19 mouse cellular contexts compared by ENCODE assay signal in genomic region chr16:52429661-52430060, GRCm38 (mm10).
"Had no signal": no experiment of that assay in that cellular context is flagged by ENCODE, and none has a peak within 500 bp of the region (broad histone marks: within the 10 kb centered on the region; RNA-seq: fewer than 3 reads in every experiment).

No protein-coding gene starts in this region.

- H3K9me3 ChIP-seq: kidney, embryonic 15.5 days; limb, embryonic 12.5 days; limb, embryonic 15.5 days; liver, embryonic 15.5 days; lung, embryonic 15.5 days; megakaryocyte, embryonic 14.5 days; midbrain, embryonic 10.5 days; neural tube, embryonic 13.5 days had no signal

- H3K4me1 ChIP-seq: limb, embryonic 15.5 days; liver, embryonic 15.5 days; megakaryocyte, embryonic 14.5 days; midbrain, embryonic 10.5 days; neural tube, embryonic 13.5 days had no signal

- DNase-seq: kidney, adult 11 months; kidney, adult 8-10 months; kidney, postnatal 10 days; kidney, postnatal 36 days; lung, adult 18-20 months; lung, postnatal 10 days; lung, postnatal 36 days; midbrain, embryonic 14.5 days; thymus, adult 18-20 months; thymus, postnatal 36 days had no signal

- H3K27me3 ChIP-seq: kidney, embryonic 15.5 days; limb, embryonic 12.5 days; limb, embryonic 15.5 days; liver, embryonic 15.5 days; lung, embryonic 15.5 days; megakaryocyte, embryonic 14.5 days; neural tube, embryonic 13.5 days had no signal

- H3K4me2 ChIP-seq: kidney, embryonic 15.5 days; limb, embryonic 12.5 days; limb, embryonic 15.5 days; liver, embryonic 11.5 days; liver, embryonic 15.5 days; lung, embryonic 15.5 days; neural tube, embryonic 13.5 days had no signal

- H3K9ac ChIP-seq: kidney, embryonic 15.5 days; limb, embryonic 12.5 days; limb, embryonic 15.5 days; liver, embryonic 15.5 days; lung, embryonic 15.5 days; neural tube, embryonic 13.5 days had no signal

- H3K27ac ChIP-seq: kidney, embryonic 15.5 days; limb, embryonic 12.5 days; limb, embryonic 15.5 days; liver, embryonic 15.5 days; lung, embryonic 15.5 days; midbrain, embryonic 10.5 days; neural tube, embryonic 13.5 days had no signal

- H3K4me3 ChIP-seq: kidney, embryonic 15.5 days; limb, embryonic 12.5 days; limb, embryonic 15.5 days; liver, embryonic 15.5 days; lung, embryonic 15.5 days; megakaryocyte, embryonic 14.5 days; midbrain, embryonic 10.5 days; neural tube, embryonic 13.5 days had no signal

- H3K36me3 ChIP-seq: kidney, embryonic 15.5 days; limb, embryonic 12.5 days; limb, embryonic 15.5 days; liver, embryonic 15.5 days; lung, embryonic 15.5 days; midbrain, embryonic 10.5 days; neural tube, embryonic 13.5 days had no signal
